Mouse (Mus musculus) granulocyte monocyte progenitor cell, adult 5-6 weeks (primary cell): Measurements from ENCODE around the gene Col6a2. TPM values are rescaled to one million over a fixed set of nuclear protein-coding genes. Genes with fewer than 3 reads are reported as not detected.

Experiments used
- ATAC-seq: replicated peaks from 2 replicates; pipeline ENCODE4 v1.8.0; 2016; ENCODE audit warnings: mild to moderate bottlenecking, moderate TSS enrichment, inconsistent platforms; ENCODE audit not compliant: poor library complexity, severe bottlenecking
- total RNA-seq, 2 experiments: library from RNA; stranded (forward) in 1 of 2; stranded (reverse) in 1 of 2; fragments of 200-712, 200-1000 nt in 1 of 2; fragments of >200 nt in 1 of 2; fragmentation: Nextera tagmentation in 1 of 2; gene quantifications; 2 replicates each; pipeline ENCODE4 v1.2.3; 2014 to 2017

Gene Col6a2
- total RNA-seq, 2 experiments from 2014 or later = not detected

DNA sequence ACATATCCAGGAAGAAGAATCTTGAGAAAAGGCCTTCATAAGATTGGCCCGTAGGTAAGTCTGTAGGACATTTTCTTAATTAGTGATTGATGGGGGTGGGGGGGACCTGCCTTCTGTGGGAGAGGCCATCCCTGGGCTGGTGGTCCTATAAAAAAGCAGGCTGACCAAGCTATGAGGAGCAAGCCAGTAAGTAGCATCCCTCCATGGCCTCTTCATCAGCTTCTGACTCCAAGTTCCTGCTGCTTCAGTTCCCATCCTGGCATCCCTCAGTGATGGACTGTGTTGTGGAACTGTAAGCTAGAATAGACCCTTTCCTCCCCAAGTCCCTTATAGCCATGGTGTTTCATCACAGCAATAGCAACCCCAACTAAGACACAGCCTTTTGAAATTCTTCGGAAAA is 16.5 kb upstream of the Col6a2 start:
- ATAC-seq = no peak

DNA sequence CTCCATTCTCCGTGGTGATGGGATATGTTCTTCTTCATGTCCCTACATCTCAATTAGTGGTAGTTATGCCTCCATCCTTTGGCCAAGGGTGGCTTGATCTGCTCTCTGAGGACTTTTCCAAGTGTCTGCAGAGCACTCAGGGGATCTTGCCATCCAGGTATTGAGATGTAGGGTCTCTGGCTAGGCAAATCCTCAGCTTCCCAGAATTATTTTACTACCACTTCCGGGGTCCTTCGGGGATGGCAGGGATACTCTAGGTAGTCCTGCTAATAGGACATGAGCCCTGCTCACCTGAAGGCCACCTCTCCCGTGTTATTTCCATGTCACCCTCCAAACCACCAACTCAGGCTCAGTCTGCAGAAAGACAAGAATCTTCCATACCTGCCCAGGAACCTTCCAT is 13.2 kb upstream of the Col6a2 start:
- ATAC-seq = no peak

DNA sequence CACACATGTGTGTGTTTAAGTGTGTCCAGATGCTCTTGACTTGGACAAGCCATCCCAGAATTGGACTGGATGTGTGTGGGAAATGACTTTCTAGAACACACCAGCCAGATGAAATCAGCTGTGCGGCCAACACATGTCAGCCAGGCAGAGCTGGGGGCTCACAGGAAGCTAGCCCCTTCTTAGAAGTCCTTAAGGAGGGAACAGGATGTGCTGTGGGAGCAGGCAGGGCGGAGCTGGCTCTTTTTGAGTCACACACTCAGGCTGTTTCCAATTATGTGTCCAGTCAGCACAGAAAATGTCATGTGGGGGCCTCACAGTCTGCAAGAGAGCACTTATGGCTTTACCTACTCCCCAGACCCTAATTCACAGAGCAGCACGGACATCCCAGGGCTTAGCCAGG is 12.6 kb upstream of the Col6a2 start:
- ATAC-seq = no peak

DNA sequence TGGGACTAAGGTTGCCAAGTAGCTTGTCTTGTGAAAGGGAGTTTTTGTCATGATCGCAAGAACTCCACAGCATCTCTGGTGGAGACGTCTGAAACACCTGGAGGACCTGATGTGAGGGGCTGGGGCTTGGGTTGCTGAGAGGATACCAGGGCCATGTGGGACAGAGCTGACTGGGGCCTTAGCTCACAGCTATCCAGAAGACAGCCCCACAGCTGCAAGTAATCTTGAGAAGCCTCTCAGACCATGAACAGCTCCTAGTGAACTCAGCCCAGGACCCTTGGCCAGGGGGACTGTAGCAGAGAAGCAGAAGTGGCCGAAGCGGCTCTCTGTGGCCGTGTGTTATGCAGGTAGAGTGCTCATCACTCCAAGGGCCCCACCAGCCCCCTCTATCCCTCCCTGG is 11.2 kb upstream of the Col6a2 start:
- no peak for ATAC-seq

DNA sequence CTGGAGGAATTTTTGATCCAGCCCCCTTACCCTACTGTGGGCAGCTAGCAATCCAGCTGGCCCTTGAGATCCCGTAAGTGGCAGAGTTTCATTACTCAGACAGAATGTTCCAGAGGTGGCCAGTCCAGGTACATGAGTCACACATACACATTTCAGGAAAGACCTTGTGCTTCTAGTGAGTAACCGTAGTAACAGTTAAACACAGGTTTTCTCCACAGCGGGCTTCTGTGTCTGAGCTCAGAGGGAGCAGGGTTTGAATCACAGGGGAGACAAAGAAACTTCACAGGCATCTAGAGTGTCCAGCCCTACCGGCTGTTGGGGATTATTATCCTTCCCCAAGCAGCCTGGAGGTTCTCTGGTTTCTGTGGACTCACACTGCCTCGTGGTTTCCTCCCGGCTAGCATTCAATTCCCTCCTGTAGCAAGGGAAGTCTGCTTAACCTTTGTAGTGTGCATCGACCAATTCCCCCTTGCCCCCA is 10.7 kb upstream of the Col6a2 start:
- no peak for ATAC-seq

DNA sequence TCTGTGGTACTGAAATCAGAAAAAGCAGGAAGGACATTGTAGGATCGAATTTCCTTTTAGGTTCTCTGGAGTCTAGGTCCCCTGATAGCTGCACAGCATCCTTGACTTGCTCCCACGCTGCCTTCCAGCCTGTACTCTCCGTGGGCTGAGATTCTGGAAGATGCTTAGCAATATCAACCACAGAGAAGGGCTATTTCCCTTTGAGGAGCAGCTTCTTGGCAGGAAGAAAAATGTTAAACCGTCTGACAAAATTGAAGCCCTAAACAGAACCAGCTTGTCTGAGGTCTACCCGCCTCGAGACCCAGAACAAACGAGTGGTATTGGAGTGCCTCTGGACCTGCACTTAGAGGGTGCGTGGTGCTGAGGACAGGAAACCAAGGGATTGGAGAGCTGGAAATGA is 9.2 kb upstream of the Col6a2 start:
- no peak for ATAC-seq

DNA sequence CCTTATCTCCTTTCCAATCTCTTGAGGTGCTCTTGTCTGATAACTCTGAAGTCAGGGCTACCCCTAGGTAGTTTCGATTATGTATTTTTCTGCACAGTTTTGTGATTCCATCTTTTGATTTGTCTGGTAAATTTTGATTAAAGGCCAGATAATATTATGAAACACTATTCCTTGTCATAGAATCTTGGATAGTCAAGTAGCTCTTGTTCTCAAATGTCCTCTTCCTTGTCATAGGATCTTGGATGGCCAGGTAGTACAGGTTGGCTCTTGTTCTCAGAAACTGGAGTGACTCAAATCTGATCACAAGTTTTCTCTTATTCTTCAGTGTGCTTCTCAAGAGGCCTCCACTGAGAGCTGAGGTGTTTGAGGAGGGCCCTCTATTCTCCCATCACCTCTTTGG is 7.2 kb upstream of the Col6a2 start:
- no peak for ATAC-seq

DNA sequence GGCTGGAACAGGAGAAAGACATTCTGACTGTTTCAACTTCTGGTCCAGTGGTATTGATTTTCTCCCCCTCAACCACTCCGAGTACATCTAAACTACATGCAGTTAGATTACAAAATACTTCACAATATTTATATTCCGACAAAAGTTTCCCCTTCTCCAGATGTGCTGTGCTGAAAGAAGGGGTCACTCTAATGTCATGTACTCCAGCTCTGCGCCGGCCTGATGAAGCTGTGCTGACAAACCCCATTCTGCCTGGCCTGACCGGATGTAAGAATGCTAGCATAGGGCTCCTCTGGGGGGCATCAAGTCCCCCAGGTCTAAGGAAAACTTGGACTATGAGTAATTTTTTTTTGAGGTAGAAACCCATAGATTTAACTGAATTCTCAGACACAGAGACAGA is 4.3 kb upstream of the Col6a2 start:
- ATAC-seq = no peak

DNA sequence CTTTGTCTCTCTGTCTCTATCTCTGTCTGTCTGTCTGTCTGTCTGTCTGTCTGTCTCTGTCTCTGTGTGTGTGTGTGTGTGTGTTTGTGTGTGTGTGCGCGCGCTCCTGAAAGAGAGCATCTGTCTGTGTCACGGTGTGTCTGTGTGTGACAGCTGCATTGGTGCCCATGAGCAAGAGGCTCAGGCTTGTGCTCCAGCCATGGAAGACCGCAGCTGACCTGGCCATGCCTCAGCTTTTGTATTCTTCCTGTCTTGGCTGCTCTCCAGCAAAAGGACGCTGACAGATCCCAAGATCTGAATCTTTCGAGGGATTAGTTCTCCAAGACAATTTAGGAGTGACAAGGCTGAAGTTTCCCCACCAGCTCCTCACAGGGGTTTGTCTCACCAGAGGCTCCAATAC is 1.5 kb upstream of the Col6a2 start:
- ATAC-seq = no peak

DNA sequence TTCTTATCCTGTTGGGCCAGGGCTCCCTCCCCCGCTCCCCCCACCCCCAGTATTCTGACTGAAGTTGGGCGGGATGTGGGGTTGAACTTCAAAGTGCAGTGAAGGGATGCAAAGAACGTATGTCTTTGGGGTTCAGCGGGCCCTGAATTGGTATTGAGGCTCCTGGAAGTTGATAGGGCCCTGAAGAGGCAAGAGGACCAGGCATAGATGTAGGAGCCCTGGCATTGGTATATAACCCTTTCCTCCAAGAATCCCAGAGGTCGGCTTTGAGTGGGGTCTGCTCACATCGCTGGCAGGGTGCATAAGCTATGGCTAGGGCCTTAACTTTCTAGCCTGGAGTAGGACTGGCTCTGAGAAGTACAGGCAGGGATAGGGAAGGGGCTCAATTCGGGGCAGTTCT is 304 bp upstream of the Col6a2 start:
- no peak for ATAC-seq

DNA sequence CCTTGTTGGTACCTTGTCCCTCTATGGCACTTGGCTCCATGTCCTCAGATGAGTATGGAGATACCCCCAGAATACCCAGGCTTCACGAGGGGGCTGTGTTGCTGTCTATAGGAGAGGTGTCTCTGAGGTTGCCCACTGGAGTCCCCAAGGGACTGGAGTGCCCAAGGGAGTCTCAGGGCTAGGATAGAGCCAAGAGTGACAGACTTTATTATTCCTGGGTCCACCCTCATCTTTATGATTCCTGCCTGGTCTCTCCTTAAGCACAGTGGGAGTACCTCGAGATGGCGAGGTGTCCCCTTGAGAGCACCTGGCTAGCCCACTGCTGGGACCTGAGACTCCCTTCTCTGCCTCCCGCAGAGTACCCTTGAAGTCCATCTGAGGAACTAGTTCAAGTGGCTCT is 1.0 kb downstream of the Col6a2 start:
- ATAC-seq = no peak

DNA sequence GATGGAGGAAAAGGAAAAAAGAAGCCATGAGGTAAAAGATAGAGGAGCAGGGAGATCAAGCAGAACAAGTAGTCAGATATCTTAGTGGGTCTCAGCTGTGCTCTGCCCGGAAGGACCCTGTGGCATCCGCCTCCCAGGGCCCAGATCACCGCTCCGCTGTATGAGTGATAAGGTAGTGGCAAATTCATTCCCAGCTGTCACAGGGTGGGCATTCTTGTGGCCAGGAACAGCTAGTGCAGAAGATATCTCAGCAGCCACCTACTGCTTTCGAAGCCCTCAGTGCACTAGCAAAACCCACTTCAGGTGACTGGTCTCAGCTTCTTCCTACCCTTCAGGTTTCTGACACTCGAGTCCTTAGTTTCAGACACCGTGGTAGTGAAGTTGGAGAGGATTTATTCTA is 11.0 kb downstream of the Col6a2 start:
- no peak for ATAC-seq

DNA sequence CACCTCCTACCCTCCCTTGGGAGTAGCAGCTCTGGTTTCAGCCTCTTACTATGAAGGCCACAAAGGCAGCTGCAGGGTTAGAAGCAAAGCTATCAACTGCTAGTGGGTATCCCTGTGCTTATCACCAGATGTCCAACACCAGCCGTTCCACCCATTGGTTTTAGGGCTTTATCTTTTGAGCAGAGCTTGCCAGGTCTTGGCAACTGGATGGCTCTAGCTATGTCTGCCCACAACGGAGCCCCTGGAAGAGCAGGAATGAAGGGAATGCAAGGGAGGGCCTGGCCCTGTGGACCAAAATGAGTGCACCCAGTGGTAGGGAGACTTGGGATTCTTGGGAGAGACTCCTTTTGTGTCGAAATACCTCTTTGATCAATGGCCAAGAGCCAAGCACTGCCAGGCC is 20.7 kb downstream of the Col6a2 start:
- no peak for ATAC-seq

DNA sequence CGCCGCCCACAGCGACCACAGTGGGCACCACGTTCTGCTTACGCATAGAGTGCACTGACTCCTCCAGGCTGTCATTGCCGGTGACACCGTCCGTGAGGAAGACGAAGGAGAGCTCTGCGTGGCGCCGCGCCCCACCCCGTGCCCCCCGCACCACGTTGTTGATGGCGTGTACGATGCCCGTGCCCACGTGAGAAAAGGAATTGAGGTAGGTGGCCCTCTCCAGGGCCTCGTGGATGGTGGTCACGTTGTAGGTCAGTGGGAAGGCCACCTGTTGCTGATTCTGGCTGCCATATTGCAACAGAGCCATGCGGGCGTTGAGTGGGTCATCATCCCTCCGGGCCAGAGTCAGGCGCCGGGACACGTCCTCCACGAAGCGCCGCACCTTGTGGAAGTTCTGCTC is 27.1 kb downstream of the Col6a2 start:
- no peak for ATAC-seq

DNA sequence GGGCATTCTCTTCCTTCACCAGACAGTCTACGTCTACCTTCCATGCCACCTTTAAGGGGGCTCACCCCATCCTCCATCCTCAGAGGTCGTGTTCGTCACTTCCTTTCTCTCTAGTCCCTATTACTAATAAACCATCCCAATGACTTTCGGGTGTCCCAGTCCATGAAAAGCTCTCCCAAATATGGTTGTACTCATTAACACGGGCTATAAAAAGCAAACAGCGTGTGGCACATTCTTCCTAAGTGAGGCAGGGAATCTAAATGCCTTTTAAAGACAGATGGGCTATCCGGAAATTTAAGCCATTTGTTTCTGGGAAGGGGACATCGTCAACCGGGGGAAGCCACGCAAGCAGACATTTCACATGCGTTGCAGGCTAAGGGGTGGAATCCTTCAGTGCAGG is 33.2 kb downstream of the Col6a2 start:
- ATAC-seq = no peak

DNA sequence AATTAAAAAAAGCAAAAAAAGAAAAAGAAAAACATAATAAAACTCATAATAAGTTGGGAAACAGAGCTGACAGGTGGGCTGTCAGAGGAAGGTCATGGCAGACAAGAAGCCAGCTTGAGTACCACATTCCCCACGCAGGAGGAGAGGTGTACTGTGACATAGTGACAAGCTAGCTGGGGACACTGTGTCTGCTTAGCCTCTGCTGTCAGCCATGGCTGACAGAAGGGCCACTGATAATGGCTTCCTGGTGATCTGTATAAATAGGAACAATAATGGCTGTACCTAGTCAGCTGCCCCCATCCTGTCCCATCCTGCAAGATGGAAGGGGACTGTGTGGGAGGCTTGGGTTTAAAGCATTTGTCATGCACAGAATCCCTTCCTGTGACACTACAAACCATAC is 37.2 kb downstream of the Col6a2 start:
- no peak for ATAC-seq

DNA sequence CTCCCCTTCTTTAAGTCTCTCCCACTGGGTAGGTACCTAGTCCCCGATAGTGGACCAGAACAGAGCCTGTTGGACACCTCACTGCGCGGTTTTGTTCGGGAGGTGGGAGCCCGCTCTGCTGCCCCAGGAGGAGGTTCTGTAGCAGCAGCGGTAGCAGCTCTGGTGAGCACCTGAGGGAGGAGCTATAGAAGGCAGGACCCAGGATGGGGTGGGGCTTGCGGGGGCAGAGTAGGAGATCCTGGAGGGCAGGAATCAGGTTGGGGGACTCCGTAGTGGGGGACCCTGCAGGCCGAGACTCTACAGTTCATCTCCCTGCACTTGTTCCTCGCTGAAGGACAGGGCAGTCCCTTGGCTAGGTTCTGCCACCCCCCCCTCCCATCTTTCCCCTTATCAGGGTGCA is 39.3 kb downstream of the Col6a2 start:
- no peak for ATAC-seq

DNA sequence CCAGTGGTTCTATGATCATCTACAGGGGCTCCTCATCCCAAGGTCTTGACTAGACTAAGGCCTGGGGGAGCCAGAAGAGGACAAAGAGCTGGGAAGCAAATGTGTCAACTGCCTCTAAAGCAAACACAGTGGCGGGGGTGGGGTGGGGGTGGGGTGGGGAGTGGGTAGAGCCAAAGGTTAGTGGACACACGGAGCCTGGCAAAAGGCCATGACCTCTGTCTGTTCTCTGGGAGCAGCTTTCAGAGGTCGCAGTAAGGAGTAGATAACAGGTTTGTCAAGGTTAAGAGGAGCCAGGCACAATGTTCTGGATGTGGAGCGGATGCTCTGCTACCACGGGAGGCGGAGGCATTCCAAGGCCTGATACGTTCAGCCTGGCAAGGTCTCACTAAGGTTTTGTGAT is 46.5 kb downstream of the Col6a2 start:
- no peak for ATAC-seq

DNA sequence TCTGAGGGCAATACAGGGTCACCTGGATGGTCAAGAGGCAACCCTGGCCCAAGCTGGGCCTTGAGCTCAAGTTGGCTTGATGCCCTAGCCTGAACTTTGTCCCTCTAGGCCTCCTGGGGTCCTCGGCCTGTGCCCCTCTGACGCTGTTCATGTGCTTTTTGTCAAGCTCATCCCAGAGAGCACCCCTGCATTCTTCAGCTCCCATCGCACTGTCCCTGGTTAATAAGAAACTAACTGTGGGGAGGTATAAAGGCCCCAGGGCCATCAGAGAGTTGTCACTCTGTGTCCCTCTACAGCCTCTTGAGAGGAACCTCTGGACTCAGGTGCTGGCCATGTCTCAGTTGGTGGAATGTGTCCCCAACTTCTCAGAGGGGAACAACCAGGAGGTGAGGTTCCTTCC is 48.1 kb downstream of the Col6a2 start, which contains the start of gene Ftcd:
Gene Ftcd (plus strand): TSS at position 275 of the 400 bp plus-strand sequence.
- ATAC-seq = no peak

DNA sequence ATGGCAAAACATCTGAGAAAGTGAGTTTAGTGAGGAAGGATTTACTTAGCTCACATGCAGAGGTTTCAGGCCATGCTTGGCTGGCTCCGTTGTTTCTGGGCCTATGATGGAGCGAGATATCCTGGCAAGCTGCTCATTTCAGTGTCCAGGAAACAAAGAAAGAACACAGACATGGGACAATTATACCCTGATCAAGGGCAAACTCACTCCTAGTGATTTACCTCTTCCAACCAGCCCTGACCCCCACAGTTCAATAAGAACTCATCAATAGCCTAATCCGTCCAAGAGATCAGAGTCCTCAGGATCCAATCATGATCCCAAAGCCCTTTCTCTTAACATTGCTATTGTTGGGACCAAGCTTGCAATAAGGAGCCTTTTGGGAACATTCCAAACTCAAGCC is 51.3 kb downstream of the Col6a2 start:
- no peak for ATAC-seq

DNA sequence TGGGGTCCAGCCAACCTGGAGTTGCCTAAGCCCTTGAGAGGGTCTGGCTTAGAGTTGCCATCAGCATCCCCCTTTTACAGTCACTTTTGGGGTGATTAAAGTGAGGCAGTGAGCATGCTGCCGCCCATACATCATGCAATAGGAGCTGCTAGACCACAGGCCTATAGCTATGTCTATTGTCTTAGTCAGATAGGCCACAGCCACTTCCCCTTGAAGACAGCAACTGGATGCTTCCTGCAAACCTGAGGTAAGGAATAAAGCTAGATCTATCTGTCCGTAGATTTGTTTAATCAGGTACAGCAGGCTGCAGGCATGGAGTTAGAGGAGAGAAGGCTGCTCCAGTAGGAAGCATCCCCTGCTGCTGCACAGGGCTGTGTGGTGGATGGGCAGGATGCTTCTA is 52.4 kb downstream of the Col6a2 start:
- no peak for ATAC-seq

DNA sequence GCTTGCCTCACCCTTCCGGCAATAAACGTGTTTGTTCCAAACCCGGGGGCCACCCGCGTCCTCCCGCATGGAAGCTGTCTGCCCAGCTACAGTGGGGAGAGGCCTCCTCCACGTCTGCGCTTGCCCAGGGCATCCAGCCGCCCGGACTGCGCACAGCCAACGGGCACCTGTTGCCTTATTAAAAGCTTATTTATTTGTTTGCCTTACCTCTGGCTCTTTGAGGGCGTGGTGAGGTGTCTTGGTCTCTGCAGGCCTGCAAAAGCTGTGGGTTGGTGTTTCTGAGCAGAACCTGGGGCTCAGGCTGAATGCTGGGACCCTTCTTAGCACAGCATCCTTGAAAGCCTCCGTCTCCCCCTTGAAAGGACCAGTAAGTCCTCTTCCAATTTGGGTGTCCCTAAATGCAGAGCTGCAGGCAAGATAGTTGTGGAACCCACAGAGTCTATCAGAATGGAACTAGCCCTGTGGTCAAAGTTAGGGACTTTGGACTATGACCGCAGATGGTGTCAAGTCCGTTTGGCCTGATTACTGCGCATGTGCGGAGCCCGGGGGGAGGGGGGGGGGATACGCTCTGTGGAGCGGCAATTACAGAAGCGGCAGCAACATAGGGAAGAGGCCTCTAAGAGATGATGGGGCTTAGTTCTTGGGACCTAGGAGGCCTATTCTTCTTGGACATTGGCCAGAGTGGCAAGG is 53.3 kb downstream of the Col6a2 start:
- ATAC-seq = no peak

DNA sequence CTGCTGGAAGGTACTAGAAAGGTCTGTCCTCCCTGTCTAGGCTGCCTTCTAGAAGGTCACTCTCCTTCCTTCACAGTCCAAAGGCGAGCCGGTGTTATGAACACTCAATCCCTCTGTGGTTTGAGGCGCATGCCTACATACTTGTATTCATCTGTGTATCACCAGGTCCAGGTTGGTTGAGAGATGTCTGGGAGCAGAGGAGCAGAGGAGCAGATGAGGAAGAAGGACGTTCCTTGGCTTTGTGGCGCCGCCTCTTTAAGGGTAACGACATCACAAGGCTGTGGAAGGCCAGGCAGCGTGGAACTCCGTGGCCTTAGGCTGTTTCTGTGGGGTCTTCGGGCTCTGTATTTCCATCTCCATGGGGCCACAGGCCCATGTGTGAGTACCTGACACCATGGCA is 61.5 kb downstream of the Col6a2 start, which contains the start of gene Spatc1l:
Gene Spatc1l (plus strand): TSS at position 301 of the 400 bp plus-strand sequence.
- no peak for ATAC-seq
